Mouse (Mus musculus): Measurements from ENCODE around the gene Lypla2. TPM values are rescaled to one million over a fixed set of nuclear protein-coding genes. Genes with fewer than 3 reads are reported as not detected.

Lypla2 gene
- total and polyA plus RNA-seq, 3 experiments, result 54.9 to 91.8 (median 57.2) TPM

DNA sequence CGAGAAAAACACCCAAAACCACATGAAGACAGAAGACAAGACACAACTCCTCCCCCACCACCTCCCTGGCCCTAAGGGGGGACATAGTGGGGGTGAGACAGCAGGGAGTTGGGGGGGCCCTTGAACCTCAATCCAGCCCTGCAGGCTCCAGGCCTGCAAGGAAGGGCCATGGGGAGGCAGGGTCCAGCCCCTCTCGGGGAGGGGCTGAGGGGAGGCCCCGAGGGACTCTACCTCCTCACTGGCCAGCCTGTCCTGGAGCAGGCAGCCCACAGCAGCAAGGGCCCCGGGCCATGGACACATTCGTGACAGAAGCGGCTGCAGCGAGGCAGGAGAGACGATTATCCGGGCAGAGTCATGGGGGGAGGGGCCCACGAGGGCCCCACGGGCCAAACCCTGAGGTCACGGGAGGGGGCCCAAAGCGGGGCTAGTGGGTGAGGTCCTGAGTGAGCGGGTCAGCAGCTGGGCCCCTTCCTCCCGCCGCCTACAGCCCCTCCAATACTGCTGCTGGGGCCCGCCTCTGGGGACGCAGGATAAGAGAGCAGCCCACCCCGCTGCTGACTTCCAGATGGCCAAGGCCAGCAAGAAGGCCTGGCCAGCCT, 4.1 kb downstream of the Lypla2 start:
- no peak overlapping the region for H3K9ac ChIP-seq (ENCODE audit: insufficient read depth, low read depth)
- dilution Hi-C loops (cut with MboI; ENCODE audit: extremely low pct_ligation_motif_present, extremely low pct_unique_long_range_greater_than_20kb, low sequenced_read_pairs), result no loop called here
- peaks cover 17% of the 10 kb centered on the region for H3K79me2 ChIP-seq (replicated peaks; ENCODE audit: control insufficient read depth, extremely low read depth, insufficient read depth, poor library complexity, severe bottlenecking)
- H3K27me3 ChIP-seq (replicated peaks), result no peaks in the 10 kb centered on the region
- no peak overlapping the region for H3K27ac ChIP-seq (ENCODE audit: insufficient read depth, low read depth)
- H3K4me3 ChIP-seq (replicated peaks in 1 of 3; ENCODE audit: low read depth in 2 of 3, low read length in 2 of 3, poor library complexity in 1 of 3), result no peak overlapping the region
- TF ChIP-seq NELFE (IDR thresholded peaks at IDR 0.05; ENCODE audit: low read depth, low read length) (no peak), JUND (conservative IDR thresholded peaks at IDR 0.05; ENCODE audit: low read depth, low read length) (no peak)
- no peaks in the 10 kb centered on the region for H3K9me3 ChIP-seq (replicated peaks; ENCODE audit: low read length)
- DNase-seq (ENCODE audit: extremely low read depth), result no peak
- peaks cover 12 to 32% of the 10 kb centered on the region in 2 experiments for H3K4me1 ChIP-seq (ENCODE audit: control insufficient read depth in 1 of 2, insufficient read depth in 2 of 2)
- no peak overlapping the region for H3K4me2 ChIP-seq (ENCODE audit: insufficient read depth, low read depth, poor library complexity, severe bottlenecking)
- in situ Hi-C loops (cut with MboI; ENCODE audit: low pct_ligation_motif_present, low pct_unique_long_range_greater_than_20kb, low sequenced_read_pairs), result no loop called here
- peaks cover 46 to 59% of the 10 kb centered on the region in 2 experiments for H3K36me3 ChIP-seq (replicated peaks in 1 of 2; ENCODE audit: control insufficient read depth in 1 of 2, insufficient read depth in 1 of 2, low read length in 1 of 2)

DNA sequence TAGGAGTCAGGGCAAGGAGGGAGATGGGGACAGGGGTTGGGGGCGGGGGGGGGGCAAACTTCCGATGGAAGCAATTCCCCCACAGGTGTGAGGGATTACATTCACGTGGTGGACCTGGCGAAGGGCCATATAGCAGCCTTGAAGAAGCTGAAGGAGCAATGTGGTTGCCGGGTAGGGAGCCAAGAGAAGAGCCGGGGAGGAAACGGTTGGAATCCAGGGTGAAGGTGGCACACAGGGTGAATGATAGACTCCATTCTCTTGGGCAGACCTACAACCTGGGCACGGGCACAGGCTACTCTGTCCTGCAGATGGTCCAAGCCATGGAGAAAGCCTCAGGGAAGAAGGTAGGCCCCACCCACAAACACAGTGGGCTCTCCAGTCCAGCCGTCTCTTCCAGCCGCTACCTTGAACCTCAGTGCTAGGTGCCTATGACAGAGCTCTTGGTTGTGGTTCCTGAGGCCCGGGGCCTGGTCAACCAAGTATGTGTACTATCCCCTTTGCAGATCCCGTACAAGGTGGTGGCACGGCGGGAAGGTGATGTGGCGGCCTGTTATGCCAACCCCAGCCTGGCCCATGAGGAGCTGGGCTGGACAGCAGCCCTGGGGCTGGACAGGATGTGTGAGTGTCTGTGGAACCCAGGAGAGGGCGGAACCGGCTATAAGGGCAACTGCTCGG, 5.2 kb downstream of the Lypla2 start:
- in situ Hi-C loops (cut with MboI; ENCODE audit: low pct_ligation_motif_present, low pct_unique_long_range_greater_than_20kb, low sequenced_read_pairs), result no loop called here
- no peak overlapping the region for H3K4me3 ChIP-seq (replicated peaks in 1 of 3; ENCODE audit: low read depth in 2 of 3, low read length in 2 of 3, poor library complexity in 1 of 3)
- H3K9ac ChIP-seq (ENCODE audit: insufficient read depth, low read depth), result no peak overlapping the region
- no peak overlapping the region for H3K4me2 ChIP-seq (ENCODE audit: insufficient read depth, low read depth, poor library complexity, severe bottlenecking)
- peaks cover 12 to 31% of the 10 kb centered on the region in 2 experiments for H3K4me1 ChIP-seq (ENCODE audit: control insufficient read depth in 1 of 2, insufficient read depth in 2 of 2)
- no peak for DNase-seq (ENCODE audit: extremely low read depth)
- H3K79me2 ChIP-seq (replicated peaks; ENCODE audit: control insufficient read depth, extremely low read depth, insufficient read depth, poor library complexity, severe bottlenecking), result peaks cover 17% of the 10 kb centered on the region
- peaks cover 46 to 60% of the 10 kb centered on the region in 2 experiments for H3K36me3 ChIP-seq (replicated peaks in 1 of 2; ENCODE audit: control insufficient read depth in 1 of 2, insufficient read depth in 1 of 2, low read length in 1 of 2)
- no peak overlapping the region for H3K27ac ChIP-seq (ENCODE audit: insufficient read depth, low read depth)
- TF ChIP-seq RCOR1 (conservative IDR thresholded peaks at IDR 0.05; ENCODE audit: low read depth, low read length), result no peak
- H3K27me3 ChIP-seq (replicated peaks), result no peaks in the 10 kb centered on the region
- no peaks in the 10 kb centered on the region for H3K9me3 ChIP-seq (replicated peaks; ENCODE audit: low read length)
- dilution Hi-C loops (cut with MboI; ENCODE audit: extremely low pct_ligation_motif_present, extremely low pct_unique_long_range_greater_than_20kb, low sequenced_read_pairs), result no loop called here

DNA sequence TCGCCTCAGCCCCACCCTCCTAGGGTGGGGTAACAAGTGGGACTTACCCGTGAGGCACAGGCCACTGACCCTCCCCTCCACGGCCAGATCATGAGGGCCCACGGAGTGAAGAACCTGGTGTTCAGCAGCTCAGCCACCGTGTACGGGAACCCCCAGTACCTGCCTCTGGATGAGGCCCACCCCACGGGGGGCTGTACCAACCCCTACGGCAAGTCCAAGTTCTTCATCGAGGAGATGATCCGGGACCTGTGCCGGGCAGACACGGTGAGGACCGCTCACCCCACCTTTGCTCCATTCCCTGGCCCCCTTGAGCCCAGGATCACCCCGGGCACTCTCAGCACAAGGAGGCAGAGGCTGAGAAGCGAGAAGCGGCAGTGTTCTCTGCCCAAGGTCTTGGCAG, 6.1 kb downstream of the Lypla2 start:
- H3K36me3 ChIP-seq (replicated peaks in 1 of 2; ENCODE audit: control insufficient read depth in 1 of 2, insufficient read depth in 1 of 2, low read length in 1 of 2), result peaks cover 50 to 70% of the 10 kb centered on the region in 2 experiments

DNA sequence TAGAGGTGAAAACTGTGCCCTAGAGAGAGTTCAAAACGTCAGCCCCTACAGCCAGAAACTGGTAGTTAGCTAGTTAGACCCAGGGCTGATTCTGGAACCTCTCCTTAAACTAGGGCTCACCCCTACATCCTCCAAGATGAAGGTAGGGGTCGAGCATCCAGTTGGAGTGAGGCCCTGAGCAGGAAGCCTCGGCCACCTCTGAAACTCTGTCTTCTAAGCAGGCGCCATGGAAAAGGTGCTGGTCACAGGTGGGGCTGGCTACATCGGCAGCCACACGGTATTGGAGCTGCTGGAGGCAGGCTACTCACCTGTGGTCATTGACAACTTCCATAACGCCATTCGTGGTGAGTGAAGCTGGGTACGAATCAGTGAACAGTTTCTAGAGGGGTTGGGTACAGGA, 7.3 kb downstream of the Lypla2 start:
- H3K27ac ChIP-seq (ENCODE audit: insufficient read depth, low read depth), result no peak overlapping the region
- no peak overlapping the region for H3K9ac ChIP-seq (ENCODE audit: insufficient read depth, low read depth)
- 0 out of 2 replicates have a peak overlapping the region, but pooled peaks have one; percentile 53 for H3K4me2 ChIP-seq (ENCODE audit: insufficient read depth, low read depth, poor library complexity, severe bottlenecking)
- no peak overlapping the region for H3K4me3 ChIP-seq (replicated peaks in 1 of 3; ENCODE audit: low read depth in 2 of 3, low read length in 2 of 3, poor library complexity in 1 of 3)
- no peaks in the 10 kb centered on the region for H3K79me2 ChIP-seq (replicated peaks; ENCODE audit: control insufficient read depth, extremely low read depth, insufficient read depth, poor library complexity, severe bottlenecking)
- TF ChIP-seq MXI1 (IDR thresholded peaks at IDR 0.05; ENCODE audit: low read depth, low read length) (no peak), IRF4 (IDR thresholded peaks at IDR 0.05; ENCODE audit: low read depth, low read length) (no peak)
- peaks cover 7 to 27% of the 10 kb centered on the region in 2 experiments; a peak in 3 of 4 replicates for H3K4me1 ChIP-seq (ENCODE audit: control insufficient read depth in 1 of 2, insufficient read depth in 2 of 2)
- peaks cover 45 to 71% of the 10 kb centered on the region in 2 experiments for H3K36me3 ChIP-seq (replicated peaks in 1 of 2; ENCODE audit: control insufficient read depth in 1 of 2, insufficient read depth in 1 of 2, low read length in 1 of 2)
- H3K9me3 ChIP-seq (replicated peaks; ENCODE audit: low read length), result no peaks in the 10 kb centered on the region
- in situ Hi-C loops (cut with MboI; ENCODE audit: low pct_ligation_motif_present, low pct_unique_long_range_greater_than_20kb, low sequenced_read_pairs), result no loop called here
- dilution Hi-C loops (cut with MboI; ENCODE audit: extremely low pct_ligation_motif_present, extremely low pct_unique_long_range_greater_than_20kb, low sequenced_read_pairs), result no loop called here
- H3K27me3 ChIP-seq (replicated peaks), result no peaks in the 10 kb centered on the region
- DNase-seq (ENCODE audit: extremely low read depth), result no peak

More for the DNA sequence above, 6.1 kb downstream of the Lypla2 start:
- Histone ChIP-seq H3K79me2 (replicated peaks; ENCODE audit: control insufficient read depth, extremely low read depth, insufficient read depth, poor library complexity, severe bottlenecking) (peaks cover 8% of the 10 kb centered on the region), H3K9me3 (replicated peaks; ENCODE audit: low read length) (no peaks in the 10 kb centered on the region), H3K9ac (ENCODE audit: insufficient read depth, low read depth) (no peak overlapping the region), H3K4me2 (ENCODE audit: insufficient read depth, low read depth, poor library complexity, severe bottlenecking) (no peak overlapping the region), H3K27me3 (replicated peaks) (no peaks in the 10 kb centered on the region), H3K4me1 (ENCODE audit: control insufficient read depth in 1 of 2, insufficient read depth in 2 of 2) (peaks cover 10 to 27% of the 10 kb centered on the region in 2 experiments), H3K27ac (ENCODE audit: insufficient read depth, low read depth) (no peak overlapping the region), H3K4me3 (replicated peaks in 1 of 3; ENCODE audit: low read depth in 2 of 3, low read length in 2 of 3, poor library complexity in 1 of 3) (no peak overlapping the region)
- dilution Hi-C loops (cut with MboI; ENCODE audit: extremely low pct_ligation_motif_present, extremely low pct_unique_long_range_greater_than_20kb, low sequenced_read_pairs), result no loop called here
- in situ Hi-C loops (cut with MboI; ENCODE audit: low pct_ligation_motif_present, low pct_unique_long_range_greater_than_20kb, low sequenced_read_pairs), result no loop called here
- no peak for DNase-seq (ENCODE audit: extremely low read depth)
- TF ChIP-seq POLR2AphosphoS2 (IDR thresholded peaks at IDR 0.05; ENCODE audit: low read depth, low read length) (0 out of 2 replicates have a peak, but pooled peaks have one; percentile 29), PAX5 (IDR thresholded peaks at IDR 0.05; ENCODE audit: low read length) (no peak)
